Mouse (Mus musculus): ENCODE measurements around the gene Gria3. TPM values are rescaled to one million over a fixed set of nuclear protein-coding genes. Genes with fewer than 3 reads are reported as not detected.

Gria3 gene
- 100 to 1,000 TPM; 142 to 170 TPM for total RNA-seq (2021)

- no peak for DNase-seq (ENCODE audit: extremely low spot score in 1 of 2, low spot score in 1 of 2)
Measured at GRCm38 (mm10) chrX:41400058-41400904, at the start of gene Gria3. Gene Gria3, plus strand, starts transcription at chrX:41400854.

- no peak for DNase-seq (ENCODE audit: extremely low spot score in 1 of 2, low spot score in 1 of 2)
Measured at GRCm38 (mm10) chrX:41387086-41387485, 13.6 kb upstream of the Gria3 start.

- no peak for DNase-seq (ENCODE audit: extremely low spot score in 1 of 2, low spot score in 1 of 2)
Measured at GRCm38 (mm10) chrX:41389079-41389478, 11.6 kb upstream of the Gria3 start.

GRCm38 (mm10) chrX:41398482-41398881 lies 2.2 kb upstream of the Gria3 start:
- DNase-seq (ENCODE audit: extremely low spot score in 1 of 2, low spot score in 1 of 2), result no peak

- no peak for DNase-seq (ENCODE audit: extremely low spot score in 1 of 2, low spot score in 1 of 2)
Measured at GRCm38 (mm10) chrX:41401186-41401585, 532 bp downstream of the Gria3 start.

- no peak for DNase-seq (ENCODE audit: extremely low spot score in 1 of 2, low spot score in 1 of 2)
Measured at GRCm38 (mm10) chrX:41401590-41402240, 1.1 kb downstream of the Gria3 start.

GRCm38 (mm10) chrX:41402656-41403055 lies 2.0 kb downstream of the Gria3 start:
- no peak for DNase-seq (ENCODE audit: extremely low spot score in 1 of 2, low spot score in 1 of 2)

- no peak for DNase-seq (ENCODE audit: extremely low spot score in 1 of 2, low spot score in 1 of 2)
Measured at GRCm38 (mm10) chrX:41406288-41406687, 5.6 kb downstream of the Gria3 start.

GRCm38 (mm10) chrX:41409791-41410190 lies 9.1 kb downstream of the Gria3 start:
- no peak for DNase-seq (ENCODE audit: extremely low spot score in 1 of 2, low spot score in 1 of 2)

GRCm38 (mm10) chrX:41425651-41426050 lies 25.0 kb downstream of the Gria3 start:
- DNase-seq (ENCODE audit: extremely low spot score in 1 of 2, low spot score in 1 of 2), result no peak

- no peak for DNase-seq (ENCODE audit: extremely low spot score in 1 of 2, low spot score in 1 of 2)
Measured at GRCm38 (mm10) chrX:41428011-41428410, 27.4 kb downstream of the Gria3 start.

- DNase-seq (ENCODE audit: extremely low spot score in 1 of 2, low spot score in 1 of 2), result no peak
Measured at GRCm38 (mm10) chrX:41435541-41435940, 34.9 kb downstream of the Gria3 start.

GRCm38 (mm10) chrX:41438841-41439240 lies 38.2 kb downstream of the Gria3 start:
- DNase-seq (ENCODE audit: extremely low spot score in 1 of 2, low spot score in 1 of 2), result no peak

GRCm38 (mm10) chrX:41448876-41449275 lies 48.2 kb downstream of the Gria3 start:
- DNase-seq (ENCODE audit: extremely low spot score in 1 of 2, low spot score in 1 of 2), result no peak

GRCm38 (mm10) chrX:41477486-41477885 lies 76.8 kb downstream of the Gria3 start:
- DNase-seq (ENCODE audit: extremely low spot score in 1 of 2, low spot score in 1 of 2), result no peak

GRCm38 (mm10) chrX:41496528-41496927 lies 95.9 kb downstream of the Gria3 start:
- DNase-seq (ENCODE audit: extremely low spot score in 1 of 2, low spot score in 1 of 2), result no peak

- DNase-seq (ENCODE audit: extremely low spot score in 1 of 2, low spot score in 1 of 2), result no peak
Measured at GRCm38 (mm10) chrX:41505371-41505770, 104.7 kb downstream of the Gria3 start.

GRCm38 (mm10) chrX:41507959-41508358 lies 107.3 kb downstream of the Gria3 start:
- no peak for DNase-seq (ENCODE audit: extremely low spot score in 1 of 2, low spot score in 1 of 2)

GRCm38 (mm10) chrX:41514982-41515381 lies 114.3 kb downstream of the Gria3 start:
- DNase-seq (ENCODE audit: extremely low spot score in 1 of 2, low spot score in 1 of 2), result no peak

GRCm38 (mm10) chrX:41532511-41532910 lies 131.9 kb downstream of the Gria3 start:
- no peak for DNase-seq (ENCODE audit: extremely low spot score in 1 of 2, low spot score in 1 of 2)

- DNase-seq (ENCODE audit: extremely low spot score in 1 of 2, low spot score in 1 of 2), result no peak
Measured at GRCm38 (mm10) chrX:41535886-41536285, 135.2 kb downstream of the Gria3 start.

Measured in layer of hippocampus, postnatal 25 days (tissue).